Mouse (Mus musculus) Muller cell, postnatal 12 days (primary cell): ENCODE data around the gene Dnajc13.

Experiments used
- DNase-seq: peaks from one replicate; pipeline ENCODE4 v3.0.0-alpha.2; 2015; ENCODE audit errors: inconsistent ontology term

Dnajc13 gene

DNA sequence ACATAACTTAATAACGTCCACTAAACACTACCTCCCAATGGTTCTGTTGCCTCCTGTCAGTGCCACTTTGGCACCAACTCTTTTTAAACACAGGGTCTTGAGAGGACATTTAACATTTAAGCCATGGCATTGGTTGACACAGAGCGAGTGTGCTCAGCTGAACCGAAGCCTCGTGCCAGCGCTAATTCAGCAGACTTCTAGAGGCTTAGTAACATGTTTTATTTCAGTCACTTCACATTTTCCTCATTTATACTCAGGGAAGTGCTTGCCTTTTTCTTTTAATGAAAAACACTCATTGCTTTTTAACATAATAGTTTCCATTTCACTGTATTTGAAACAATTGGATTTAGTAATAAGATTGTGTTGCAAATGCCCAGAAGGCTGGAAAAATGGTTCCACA, 153.6 kb downstream of the Dnajc13 start:
- DNase-seq = no peak

DNA sequence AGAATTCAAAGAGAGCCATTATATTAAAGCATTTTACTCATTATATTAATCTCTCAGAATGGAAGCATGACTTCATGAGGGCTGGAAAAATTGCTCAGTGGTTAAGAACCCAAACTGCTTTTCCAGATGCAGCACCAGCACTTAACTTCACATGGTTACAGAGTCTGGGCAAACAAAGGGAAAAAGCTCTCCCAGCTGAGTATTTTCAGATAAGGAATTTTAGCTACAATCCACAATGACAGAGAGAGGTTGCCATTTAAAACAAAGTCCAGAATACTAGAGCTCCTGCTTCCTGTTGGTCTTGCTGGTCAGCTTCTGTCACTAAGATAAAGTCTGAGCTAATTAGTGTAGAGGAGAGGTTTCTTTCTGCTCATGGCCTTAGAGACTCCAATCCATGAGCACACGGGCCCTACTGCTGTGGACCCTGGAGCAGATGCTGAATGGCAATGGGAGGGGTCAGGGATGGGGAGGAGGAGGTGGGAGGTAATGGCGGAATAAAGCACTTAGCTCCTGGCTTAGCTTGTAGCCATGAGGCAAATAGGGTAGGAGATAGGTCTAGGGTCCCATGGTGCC, 154.1 kb downstream of the Dnajc13 start:
- no peak for DNase-seq

- DNase-seq = no peak
Measured at GRCm38 (mm10) chr9:104107482-104107881, 155.2 kb downstream of the Dnajc13 start.

DNA sequence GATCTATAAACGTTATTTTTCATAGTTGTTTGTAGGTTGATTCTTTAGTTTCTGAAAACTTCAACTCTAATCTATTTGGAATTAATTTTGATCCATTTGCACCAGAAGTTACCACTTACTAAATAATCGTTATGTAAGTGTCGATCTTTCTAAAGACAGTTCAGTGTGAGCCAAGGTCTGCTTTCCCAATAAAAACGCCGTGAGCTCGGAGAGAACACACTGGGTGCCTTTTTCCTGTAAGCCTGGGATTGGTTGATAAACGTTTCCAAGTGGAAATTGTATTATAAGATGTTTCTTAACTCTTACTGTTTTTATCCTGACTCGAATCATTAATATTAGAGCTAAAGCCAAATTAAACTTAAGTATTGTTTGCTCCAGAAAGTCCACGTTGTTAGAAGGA, 155.8 kb downstream of the Dnajc13 start:
- no peak for DNase-seq

DNA sequence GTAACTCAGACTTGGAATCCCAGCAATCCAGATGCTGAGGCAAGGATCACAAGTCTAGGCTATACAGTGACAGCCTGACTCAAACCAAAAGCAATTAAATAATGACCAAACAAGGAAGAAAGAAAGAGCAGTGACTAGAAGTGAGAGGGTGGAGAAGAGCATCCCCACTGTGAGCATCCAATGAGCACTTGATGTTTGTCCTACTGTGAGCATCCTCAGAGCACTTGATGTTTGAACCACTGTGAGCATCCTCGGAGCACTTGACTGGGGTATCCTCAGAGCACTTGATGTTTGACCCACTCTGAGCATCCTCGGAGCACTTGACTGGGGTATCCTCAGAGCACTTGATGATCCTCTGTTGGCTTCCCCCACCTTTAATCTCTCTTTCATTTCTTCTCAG, 157.7 kb downstream of the Dnajc13 start:
- no peak for DNase-seq

GRCm38 (mm10) chr9:104102901-104103300, 159.8 kb downstream of the Dnajc13 start:
- no peak for DNase-seq

- DNase-seq = peak; percentile 52
Measured at GRCm38 (mm10) chr9:104102301-104102700, 160.4 kb downstream of the Dnajc13 start.

DNA sequence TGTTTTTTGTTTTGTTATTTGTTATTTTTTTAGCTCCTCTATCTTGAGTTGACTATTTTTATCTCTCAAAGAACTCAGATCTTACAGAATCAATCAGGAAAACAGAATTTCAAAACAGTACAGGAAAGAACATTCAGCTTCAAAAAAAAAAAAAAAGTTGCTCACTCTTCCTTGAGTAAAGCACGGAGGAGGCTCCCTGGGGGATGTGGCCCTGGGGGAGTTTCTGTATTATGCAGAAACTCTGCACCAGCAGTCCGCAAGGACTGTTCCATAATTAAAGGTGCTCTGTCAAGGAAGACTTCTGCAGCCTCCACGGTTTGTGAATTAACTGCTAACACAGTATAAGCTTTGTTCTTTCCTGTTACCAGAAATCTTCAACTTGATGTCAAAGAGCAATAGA, 161.3 kb downstream of the Dnajc13 start:
- no peak for DNase-seq
